Mouse (Mus musculus) adrenal gland, adult 8-10 months (tissue): ENCODE measurements around the gene Ccnj. TPM values are rescaled to one million over a fixed set of nuclear protein-coding genes. Genes with fewer than 3 reads are reported as not detected.

Source experiments
- DNase-seq: peaks from one replicate; pipeline ENCODE4 v3.0.0; 2022
- total RNA-seq, 4 experiments: library from RNA; stranded (reverse); gene quantifications; 2 replicates each; pipeline ENCODE4 v1.2.4; 2022

Ccnj gene
- total RNA-seq = 10 to 100 TPM in 1 of 4 experiments, 1 to 10 TPM in 3; 6.2 to 11.6 (median 6.9) TPM

GRCm38 (mm10) chr19:40830703-40831415, at the start of gene Ccnj:
Gene Ccnj, plus strand, starts transcription at chr19:40831279.
- DNase-seq = peak; percentile 84

- no peak for DNase-seq
These were observed 42.9 kb upstream of the Ccnj start for GRCm38 (mm10) chr19:40788004-40788714.

GRCm38 (mm10) chr19:40788715-40789084, 42.4 kb upstream of the Ccnj start:
- no peak for DNase-seq

GRCm38 (mm10) chr19:40805176-40805737, 25.8 kb upstream of the Ccnj start:
- DNase-seq = no peak

GRCm38 (mm10) chr19:40809858-40810257, 21.2 kb upstream of the Ccnj start:
- DNase-seq = no peak

- DNase-seq = no peak
These were observed 19.2 kb upstream of the Ccnj start for GRCm38 (mm10) chr19:40811840-40812239.

- no peak for DNase-seq
These were observed 18.3 kb upstream of the Ccnj start for GRCm38 (mm10) chr19:40812778-40813177.

GRCm38 (mm10) chr19:40813385-40813784, 17.7 kb upstream of the Ccnj start:
- no peak for DNase-seq

- no peak for DNase-seq
These were observed 15.4 kb upstream of the Ccnj start for GRCm38 (mm10) chr19:40815645-40816183.

GRCm38 (mm10) chr19:40817901-40818532, 13.1 kb upstream of the Ccnj start:
- no peak for DNase-seq

GRCm38 (mm10) chr19:40818764-40819163, 12.3 kb upstream of the Ccnj start:
- DNase-seq = no peak

- DNase-seq = no peak
These were observed 9.7 kb upstream of the Ccnj start for GRCm38 (mm10) chr19:40821306-40821825.

GRCm38 (mm10) chr19:40825636-40826035, 5.4 kb upstream of the Ccnj start:
- DNase-seq = no peak

GRCm38 (mm10) chr19:40826735-40827134, 4.3 kb upstream of the Ccnj start:
- DNase-seq = no peak

GRCm38 (mm10) chr19:40830198-40830597, 881 bp upstream of the Ccnj start:
- no peak for DNase-seq

- peak; percentile 25 for DNase-seq
These were observed 530 bp downstream of the Ccnj start for GRCm38 (mm10) chr19:40831416-40832201.

GRCm38 (mm10) chr19:40832361-40832760, 1.3 kb downstream of the Ccnj start:
- no peak for DNase-seq

- DNase-seq = no peak
These were observed 3.4 kb downstream of the Ccnj start for GRCm38 (mm10) chr19:40834436-40834835.

- DNase-seq = no peak
These were observed 7.1 kb downstream of the Ccnj start for GRCm38 (mm10) chr19:40838205-40838604.

- no peak for DNase-seq
These were observed 9.2 kb downstream of the Ccnj start for GRCm38 (mm10) chr19:40840303-40840702.

- no peak for DNase-seq
These were observed 10.0 kb downstream of the Ccnj start for GRCm38 (mm10) chr19:40841083-40841482.

- DNase-seq = no peak
These were observed 10.5 kb downstream of the Ccnj start for GRCm38 (mm10) chr19:40841593-40841992.
